ENCODE assay signal across 7 mouse cellular contexts in genomic region chr7:17056601-17057523, GRCm38 (mm10). TPM values are rescaled to one million over a fixed set of nuclear protein-coding genes. Genes with fewer than 3 reads are reported as not detected.
A peak's percentile ranks its signal among the peaks of the same experiment; 100 is the strongest.
DNase-seq lines count a peak whose midpoint lies in the region; ATAC-seq lines count a peak whose summit lies in the region.

No protein-coding gene starts in this region.

- peak; percentile 56 to 80 for DNase-seq in spleen, postnatal 4 days (ENCODE audit: low spot score in 2 of 2)
- DNase-seq in spleen, postnatal 36 days (ENCODE audit: low spot score in 2 of 2): no peak
- peak; percentile 47 for DNase-seq in embryonic facial prominence, embryonic 10.5 days (ENCODE audit: low spot score)
- peak; percentile 46 to 52 for DNase-seq in layer of hippocampus, postnatal 14 days (ENCODE audit: low spot score in 2 of 2)
- no peak for DNase-seq in natural killer cell, adult 2 months (ENCODE audit: low spot score in 2 of 2)

- peak; percentile 8; the same call in 1 of the 2 replicates for ATAC-seq in heart, embryonic 15.5 days (replicated peaks; ENCODE audit: insufficient number of reproducible peaks, insufficient read depth, low FRiP score, low read depth)
- ATAC-seq in megakaryocyte-erythroid progenitor cell, adult 5-6 weeks (replicated peaks; ENCODE audit: low FRiP score, low TSS enrichment, poor library complexity, severe bottlenecking): peak; percentile 39

- WGBS in embryonic facial prominence, embryonic 10.5 days: 37% methylated on average over 14 of the region's 14 CpGs
- 21% methylated on average over 14 of the region's 14 CpGs for WGBS in heart, embryonic 15.5 days

- peak overlapping the region; percentile 67 for H3K4me3 ChIP-seq in embryonic facial prominence, embryonic 10.5 days
- peak overlapping the region; percentile 53 for H3K4me3 ChIP-seq in heart, embryonic 15.5 days

- H3K9ac ChIP-seq in heart, embryonic 15.5 days: peak overlapping the region; percentile 65

- peaks cover 2% of the 10 kb centered on the region; the same call in 1 of the 2 replicates for H3K9me3 ChIP-seq in embryonic facial prominence, embryonic 10.5 days
- H3K9me3 ChIP-seq in heart, embryonic 15.5 days (replicated peaks): no peaks in the 10 kb centered on the region

- H3K36me3 ChIP-seq in embryonic facial prominence, embryonic 10.5 days (replicated peaks): peaks cover 10% of the 10 kb centered on the region; the same call in 1 of the 2 replicates
- peaks cover 27% of the 10 kb centered on the region for H3K36me3 ChIP-seq in heart, embryonic 15.5 days

- peaks cover 60% of the 10 kb centered on the region for H3K4me1 ChIP-seq in embryonic facial prominence, embryonic 10.5 days
- H3K4me1 ChIP-seq in heart, embryonic 15.5 days (replicated peaks): peaks cover 52% of the 10 kb centered on the region

- H3K27ac ChIP-seq in embryonic facial prominence, embryonic 10.5 days (replicated peaks): peak overlapping the region; percentile 82
- peak overlapping the region; percentile 96 for H3K27ac ChIP-seq in heart, embryonic 15.5 days

- H3K4me2 ChIP-seq in heart, embryonic 15.5 days: peak overlapping the region; percentile 71

- H3K27me3 ChIP-seq in embryonic facial prominence, embryonic 10.5 days (replicated peaks; ENCODE audit: low read depth, poor library complexity, severe bottlenecking): peaks cover 21% of the 10 kb centered on the region
- no peaks in the 10 kb centered on the region for H3K27me3 ChIP-seq in heart, embryonic 15.5 days

RNA-seq across cellular contexts. Expression of gene Hif3a, which starts 5.4 kb away (rescaled TPM):
- polyA plus RNA-seq in embryonic facial prominence, embryonic 10.5 days (2016; fragmentation: Nextera tagmentation; extraction: Ambion mirVana): 5.6 and 5.7 TPM in 2 replicates
- 36.4 and 44.0 TPM in 2 replicates for polyA plus RNA-seq in heart, embryonic 15.5 days (2015; fragmentation: Nextera tagmentation; extraction: Ambion mirVana)
- 10 to 100 TPM; 13.7 to 18.7 TPM for total RNA-seq in layer of hippocampus, postnatal 14 days (2021)
- total RNA-seq in megakaryocyte-erythroid progenitor cell, adult 5-6 weeks (2014; fragmentation: Nextera tagmentation): 22.8 and 39.3 TPM in 2 replicates
- 2.9 and 3.7 TPM in 2 replicates for total RNA-seq in megakaryocyte-erythroid progenitor cell, adult 5-6 weeks (2017)

RNA-seq across cellular contexts. Expression of gene Psg16, which starts 17.0 kb away (rescaled TPM):
- 0.09 and 0.10 TPM in 2 replicates for polyA plus RNA-seq in embryonic facial prominence, embryonic 10.5 days (2016; fragmentation: Nextera tagmentation; extraction: Ambion mirVana)
- polyA plus RNA-seq in heart, embryonic 15.5 days (2015; fragmentation: Nextera tagmentation; extraction: Ambion mirVana): 0.08 and 0.16 TPM in 2 replicates
- 1 to 10 TPM; 3.4 TPM for total RNA-seq in layer of hippocampus, postnatal 14 days (2021)
- total RNA-seq in megakaryocyte-erythroid progenitor cell, adult 5-6 weeks (2014; fragmentation: Nextera tagmentation): 0.11 TPM in 1 of 2 replicates, not detected in the other
- 1.1 TPM in 1 of 2 replicates, not detected in the other for total RNA-seq in megakaryocyte-erythroid progenitor cell, adult 5-6 weeks (2017)

RNA-seq across cellular contexts. Expression of gene Ppp5c, which starts 29.1 kb away (rescaled TPM):
- polyA plus RNA-seq in embryonic facial prominence, embryonic 10.5 days (2016; fragmentation: Nextera tagmentation; extraction: Ambion mirVana): 138 and 146 TPM in 2 replicates
- 82.5 and 99.2 TPM in 2 replicates for polyA plus RNA-seq in heart, embryonic 15.5 days (2015; fragmentation: Nextera tagmentation; extraction: Ambion mirVana)
- total RNA-seq in layer of hippocampus, postnatal 14 days (2021): 100 to 1,000 TPM; 149 to 163 TPM
- total RNA-seq in megakaryocyte-erythroid progenitor cell, adult 5-6 weeks (2014; fragmentation: Nextera tagmentation): 148 and 150 TPM in 2 replicates
- 58.8 and 82.4 TPM in 2 replicates for total RNA-seq in megakaryocyte-erythroid progenitor cell, adult 5-6 weeks (2017)

Comparison
In these comparisons a context has a peak if more than half of its experiments do, and no peak if none do; other contexts are left out.
1. DNase-seq: peak in spleen, postnatal 4 days (2 of 2), embryonic facial prominence, embryonic 10.5 days (single experiment) and layer of hippocampus, postnatal 14 days (2 of 2); none in spleen, postnatal 36 days (0 of 2) and natural killer cell, adult 2 months (0 of 2).